Mouse (Mus musculus): ENCODE results near the gene Rnase2a.
"Not testable (repeated sequence)": the region's sequence is repeated elsewhere in the genome, so short reads cannot be mapped to it uniquely, and the experiment has no call there.

The Rnase2a gene

DNA sequence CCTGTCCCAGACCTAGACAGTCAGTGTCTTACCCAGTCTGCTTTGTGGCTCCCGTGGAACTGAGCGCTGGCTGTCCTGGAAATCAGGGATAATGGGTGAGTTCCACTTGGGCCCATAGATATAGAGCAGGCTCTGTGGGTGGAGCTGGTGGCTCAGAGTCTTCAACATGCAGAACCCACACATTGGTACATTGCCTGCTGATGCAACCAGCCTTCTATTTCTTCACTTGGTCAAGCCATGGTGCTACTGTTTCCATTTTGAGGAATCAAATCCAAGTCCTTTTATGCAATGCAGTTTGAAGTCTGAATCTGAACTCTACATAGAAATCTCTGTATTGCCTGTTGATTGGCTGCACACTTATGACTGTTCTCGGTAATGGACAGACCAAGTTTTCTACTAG is at the start of gene Rnase2a:
Gene Rnase2a, minus strand, starts transcription at position 72 of the 400 bp plus-strand sequence.
- no peak for DNase-seq (ENCODE audit: extremely low read depth, low read depth)

- DNase-seq (ENCODE audit: extremely low read depth, low read depth) = no peak
Measured at GRCm38 (mm10) chr14:51291505-51291904, 35.6 kb upstream of the Rnase2a start.

GRCm38 (mm10) chr14:51278515-51278914 is 22.6 kb upstream of the Rnase2a start:
- not testable (repeated sequence) for DNase-seq (ENCODE audit: extremely low read depth, low read depth)

DNA sequence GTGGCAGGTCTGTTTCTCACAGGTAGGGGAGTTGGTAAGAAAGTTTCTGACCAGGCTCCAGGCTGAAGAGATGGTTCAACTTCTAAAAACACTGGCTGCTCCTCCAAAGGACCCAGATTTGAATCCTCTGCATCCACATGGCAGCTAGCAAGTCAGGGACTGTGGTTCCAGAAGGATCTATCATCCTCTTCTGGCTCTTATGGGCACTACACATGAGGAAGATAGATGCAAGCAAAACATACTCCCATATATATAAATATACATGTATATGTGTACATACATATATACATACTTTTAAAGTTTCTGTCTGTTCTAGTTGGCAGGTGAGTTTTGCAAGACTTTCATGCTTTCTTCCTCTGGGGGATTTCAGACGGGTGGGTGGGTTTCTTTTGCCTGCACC is 12.8 kb upstream of the Rnase2a start:
- DNase-seq (ENCODE audit: extremely low read depth, low read depth) = no peak

DNA sequence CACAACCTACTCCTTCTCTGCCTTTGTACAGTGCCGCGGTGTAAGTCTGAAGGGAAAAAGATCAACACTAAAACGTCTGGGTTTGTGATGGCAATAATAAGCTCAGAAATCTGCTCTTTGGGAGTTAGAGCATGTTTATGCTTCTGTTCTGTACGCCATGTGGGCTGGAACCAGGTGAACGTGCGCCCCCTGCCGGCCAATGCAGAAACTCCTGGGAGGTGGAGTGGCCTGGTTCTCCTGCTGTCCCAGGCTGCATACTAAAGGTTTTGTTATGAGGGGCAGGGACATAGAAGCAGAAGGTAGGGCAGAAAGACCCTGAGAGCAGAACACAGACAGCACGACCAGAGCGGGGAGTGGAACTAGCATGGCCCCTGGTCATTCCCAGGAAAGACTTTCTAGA is 10.2 kb upstream of the Rnase2a start:
- peak; percentile 9 for DNase-seq (ENCODE audit: extremely low read depth, low read depth)

DNA sequence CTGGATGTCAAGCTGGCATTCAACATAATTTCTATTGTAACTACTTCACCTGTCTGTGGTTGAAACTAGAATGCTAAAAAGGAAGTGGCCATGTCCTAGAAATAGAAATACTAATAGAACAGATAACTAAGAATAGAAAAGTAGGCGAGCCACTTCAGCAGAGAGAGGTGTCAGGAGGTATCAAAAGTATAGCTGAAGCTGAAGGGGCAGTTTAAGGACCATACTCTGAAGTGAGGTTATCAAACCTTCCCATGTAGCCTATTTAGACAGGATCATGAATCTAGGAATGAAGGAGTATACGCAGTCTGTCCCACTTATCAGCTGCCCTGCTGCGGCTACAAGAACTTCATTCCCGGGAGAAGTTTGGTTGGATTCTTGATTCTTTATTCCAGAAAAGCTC is 9.8 kb upstream of the Rnase2a start:
- DNase-seq (ENCODE audit: extremely low read depth, low read depth) = no peak

GRCm38 (mm10) chr14:51262397-51262796 is 6.5 kb upstream of the Rnase2a start:
- DNase-seq (ENCODE audit: extremely low read depth, low read depth) = no peak

GRCm38 (mm10) chr14:51259741-51260140 is 3.8 kb upstream of the Rnase2a start:
- no peak for DNase-seq (ENCODE audit: extremely low read depth, low read depth)

DNA sequence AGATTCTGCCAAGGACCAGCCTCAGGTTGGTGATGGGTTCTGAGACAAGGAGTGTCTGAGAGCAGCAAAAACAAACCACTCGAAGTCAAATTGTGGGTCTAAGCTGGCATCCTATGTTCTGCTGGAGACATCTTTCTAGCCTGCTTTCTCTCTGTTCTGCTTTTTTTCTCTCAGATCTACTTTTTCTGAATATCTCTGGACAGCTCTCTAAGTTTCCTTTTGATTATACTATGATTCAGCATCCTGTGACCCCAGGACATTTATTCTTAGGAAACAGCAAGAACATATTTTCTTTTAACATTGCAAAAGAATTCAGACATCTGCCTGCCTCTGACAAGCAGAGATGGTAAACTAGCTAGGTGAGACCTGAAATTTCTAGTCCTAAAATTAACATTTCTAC is 2.3 kb downstream of the Rnase2a start:
- DNase-seq (ENCODE audit: extremely low read depth, low read depth) = no peak

DNA sequence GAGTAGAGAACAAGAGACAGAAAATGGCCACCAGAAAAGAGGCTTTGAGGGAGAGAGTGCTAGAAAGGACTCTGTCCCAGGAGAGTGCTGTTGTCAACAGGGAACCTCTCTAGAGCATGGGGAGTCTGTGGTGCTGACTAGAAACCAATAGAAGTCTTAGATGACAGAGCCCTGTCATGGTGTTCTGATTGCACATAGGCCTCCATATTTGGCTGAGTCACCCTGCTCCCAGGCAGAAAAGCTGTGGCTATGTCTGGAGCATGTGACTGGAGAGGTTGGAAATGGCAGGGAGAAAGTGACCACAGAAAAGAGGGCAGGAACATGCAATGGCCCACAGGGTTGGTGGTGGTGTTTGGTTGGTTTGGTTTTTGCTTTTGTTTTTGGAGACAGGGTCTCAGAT is 3.7 kb downstream of the Rnase2a start:
- not testable (repeated sequence) for DNase-seq (ENCODE audit: extremely low read depth, low read depth)

- DNase-seq (ENCODE audit: extremely low read depth, low read depth) = no peak
Measured at GRCm38 (mm10) chr14:51250348-51250747, 5.6 kb downstream of the Rnase2a start.

GRCm38 (mm10) chr14:51247736-51248135 is 8.2 kb downstream of the Rnase2a start:
- DNase-seq (ENCODE audit: extremely low read depth, low read depth) = no peak

DNA sequence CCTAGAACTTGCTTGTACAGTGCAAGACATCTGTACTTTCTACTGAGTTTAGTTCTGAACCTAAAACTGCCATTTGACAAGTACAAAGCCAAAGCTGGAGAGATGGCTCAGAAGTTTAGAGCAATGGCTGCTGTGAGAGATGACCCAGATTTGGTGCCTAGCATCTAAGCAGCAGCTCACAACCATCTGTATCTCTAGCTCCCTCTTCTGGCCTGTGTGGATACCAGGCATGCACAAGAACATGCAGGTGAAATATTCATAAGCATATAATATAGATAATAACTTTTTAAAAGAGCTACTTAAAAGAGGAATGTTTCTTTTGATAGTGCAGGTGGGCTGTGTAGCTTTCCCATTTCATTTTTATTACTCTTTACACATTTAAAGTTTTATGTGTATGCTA is 15.0 kb downstream of the Rnase2a start:
- peak; percentile 13 for DNase-seq (ENCODE audit: extremely low read depth, low read depth)

GRCm38 (mm10) chr14:51237488-51237887 is 18.4 kb downstream of the Rnase2a start:
- not testable (repeated sequence) for DNase-seq (ENCODE audit: extremely low read depth, low read depth)

GRCm38 (mm10) chr14:51229657-51230056 is 26.3 kb downstream of the Rnase2a start:
- not testable (repeated sequence) for DNase-seq (ENCODE audit: extremely low read depth, low read depth)

DNA sequence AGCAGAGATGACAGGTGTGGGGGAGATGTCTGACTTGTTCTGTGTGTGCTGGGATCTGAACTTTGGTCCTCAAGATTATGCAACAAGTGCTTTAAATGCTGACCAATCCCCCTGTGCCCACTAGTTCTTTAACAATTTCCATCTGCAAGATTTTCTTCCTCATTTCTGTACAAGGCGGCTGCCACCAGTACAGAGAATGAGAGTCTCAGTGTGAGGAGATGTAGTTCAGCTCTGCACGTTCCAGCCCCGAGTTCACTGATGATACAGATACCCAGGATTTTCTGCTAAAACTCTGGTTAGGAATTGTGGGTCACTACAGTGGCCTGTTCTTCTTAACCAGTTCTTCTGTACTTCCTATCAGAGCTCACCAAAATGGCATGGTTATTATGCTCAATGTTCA is 35.8 kb downstream of the Rnase2a start:
- not testable (repeated sequence) for DNase-seq (ENCODE audit: extremely low read depth, low read depth)
